Mouse (Mus musculus): ENCODE data around the gene Mef2d.
"Not testable (repeated sequence)": the region's sequence is repeated elsewhere in the genome, so short reads cannot be mapped to it uniquely, and the experiment has no call there.

Mef2d gene

DNA sequence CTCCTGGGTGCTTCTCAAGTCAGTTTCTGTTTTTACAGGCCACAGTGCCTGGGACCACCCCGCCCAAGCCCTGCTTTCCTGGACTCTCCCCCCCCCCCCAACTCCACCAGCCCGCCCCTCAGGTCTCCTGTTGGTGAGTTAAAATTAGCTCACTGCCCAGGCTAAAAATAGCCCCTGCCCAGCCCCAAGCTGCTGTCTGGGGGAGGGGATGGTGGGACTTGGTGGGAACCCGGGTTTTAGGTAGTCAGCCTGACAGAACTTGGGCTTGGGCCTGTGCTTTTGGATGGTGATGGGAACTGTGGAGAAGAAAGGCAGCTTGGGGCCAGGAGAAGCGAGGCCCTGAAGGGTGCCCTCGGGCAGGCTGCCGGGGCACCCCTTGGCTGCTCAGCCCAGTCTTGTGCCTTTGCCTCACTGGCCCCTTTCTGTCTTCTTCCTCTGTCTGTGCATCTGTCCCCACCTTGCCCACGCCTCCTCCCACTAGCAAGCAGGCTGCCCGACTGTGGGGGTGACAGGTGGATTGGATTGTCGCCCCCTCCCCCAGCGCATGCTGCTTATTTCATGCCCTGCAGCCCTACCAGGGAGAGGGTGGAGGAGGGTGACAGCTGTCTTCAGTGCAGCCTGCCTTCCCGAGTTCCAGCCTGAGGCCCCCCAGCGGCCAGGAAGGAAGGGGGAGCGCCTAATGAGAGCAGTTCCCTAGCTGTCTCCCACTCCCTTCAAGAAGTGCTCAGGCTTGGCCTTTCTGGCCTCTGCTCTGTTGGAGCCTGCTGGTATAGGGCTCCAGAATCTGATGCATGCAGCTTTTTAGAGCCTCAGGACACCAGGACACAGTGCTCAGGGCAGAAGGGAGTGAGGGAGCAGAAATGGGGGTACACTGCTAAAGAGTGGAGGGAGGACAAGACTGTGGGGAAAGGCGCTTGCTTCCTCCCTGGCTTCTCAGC lies 8.2 kb downstream of the Mef2d start:
- no peak for DNase-seq (ENCODE audit: low spot score in 2 of 2)

DNA sequence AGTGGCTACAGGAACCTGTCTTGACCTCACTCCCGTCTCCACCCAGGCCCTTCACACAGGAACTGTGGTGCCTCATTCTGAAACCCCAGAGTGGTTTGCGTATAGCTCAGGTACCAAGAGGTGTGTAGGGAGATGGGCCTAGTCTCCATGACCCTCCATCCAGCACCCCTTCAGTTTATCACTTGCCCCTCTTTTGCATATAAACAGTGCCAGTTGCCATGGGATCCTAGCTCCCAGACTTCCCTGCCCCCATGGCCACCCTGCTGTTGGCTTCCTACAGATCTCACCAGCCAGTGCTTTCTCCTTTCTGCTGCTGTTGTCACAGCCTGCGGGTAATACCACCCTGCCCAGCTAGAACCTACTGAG lies 8.8 kb downstream of the Mef2d start:
- DNase-seq (ENCODE audit: low spot score in 2 of 2): no peak

DNA sequence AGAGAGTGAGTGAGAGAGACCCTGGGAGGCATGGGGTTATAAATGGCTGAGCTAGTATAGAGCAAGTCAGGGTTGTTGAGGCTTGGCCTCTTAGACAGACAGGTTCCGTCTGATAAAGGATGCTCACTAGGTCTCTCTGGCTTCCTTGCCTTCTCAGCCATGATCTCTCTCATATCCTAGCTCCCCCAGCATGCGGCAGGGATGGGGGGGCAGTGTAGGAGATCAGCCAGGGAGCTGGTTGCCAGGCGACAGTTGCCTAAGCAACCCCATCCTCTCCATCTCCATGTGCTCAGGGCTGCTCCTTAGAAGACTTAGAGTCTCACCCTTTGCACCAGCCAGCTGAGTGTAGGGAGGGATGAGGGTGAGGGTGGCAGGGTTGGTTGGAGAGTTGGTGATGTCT lies 9.9 kb downstream of the Mef2d start:
- DNase-seq (ENCODE audit: low spot score in 2 of 2): no peak

DNA sequence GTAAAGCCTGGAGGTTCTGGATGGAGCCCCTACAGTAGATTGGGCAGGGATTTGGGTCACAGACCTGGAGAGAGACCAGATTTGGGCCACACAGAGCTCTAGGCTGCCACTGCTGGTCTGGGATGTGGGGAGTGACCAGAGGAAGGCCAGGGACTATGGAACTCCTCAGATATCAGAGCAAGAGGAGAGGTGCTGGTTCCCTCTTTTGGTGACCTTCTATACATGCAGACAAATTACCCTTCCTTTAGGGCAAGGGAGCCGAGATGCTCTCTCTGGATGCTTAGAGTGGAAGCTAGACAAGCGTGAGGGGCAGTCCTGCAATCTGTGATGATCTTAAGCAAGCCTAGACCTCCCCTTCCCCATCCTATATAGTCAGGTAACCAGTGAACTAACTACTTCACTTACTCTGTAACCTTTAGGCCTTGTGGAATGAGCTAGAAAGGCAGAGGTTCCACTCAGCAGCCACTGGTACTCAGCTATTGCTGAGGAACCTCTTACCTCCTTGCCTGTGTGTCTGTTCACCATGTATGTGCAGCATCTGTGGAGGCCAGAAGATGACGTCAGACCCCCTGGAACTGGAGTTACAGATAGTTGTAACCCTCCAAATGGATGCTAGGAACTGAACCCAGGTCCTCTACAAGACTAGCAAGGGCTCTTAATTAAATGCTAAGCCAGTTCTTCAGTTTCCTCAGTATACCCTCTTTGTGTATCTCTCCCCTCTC lies 11.3 kb downstream of the Mef2d start:
- DNase-seq (ENCODE audit: low spot score in 2 of 2): no peak

DNA sequence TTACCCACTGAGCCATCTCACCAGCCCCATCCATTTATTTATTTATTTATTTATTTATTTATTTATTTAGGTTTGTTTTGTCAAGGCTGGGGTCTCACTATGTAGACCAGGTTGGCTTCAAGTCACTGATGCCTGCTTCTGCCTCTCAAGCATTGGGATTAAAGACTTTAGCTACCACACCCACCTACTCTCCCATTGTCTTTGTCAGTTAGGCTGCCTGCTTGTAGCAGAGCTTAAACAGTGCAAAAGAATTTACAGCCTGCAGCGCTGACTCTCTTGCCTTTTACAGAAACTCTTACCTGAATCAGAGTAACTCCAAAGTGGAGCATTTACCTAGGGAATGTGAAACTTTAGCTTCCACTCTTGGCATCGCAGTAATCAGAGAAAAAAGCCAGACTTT lies 12.1 kb downstream of the Mef2d start:
- DNase-seq (ENCODE audit: low spot score in 2 of 2): no peak

DNA sequence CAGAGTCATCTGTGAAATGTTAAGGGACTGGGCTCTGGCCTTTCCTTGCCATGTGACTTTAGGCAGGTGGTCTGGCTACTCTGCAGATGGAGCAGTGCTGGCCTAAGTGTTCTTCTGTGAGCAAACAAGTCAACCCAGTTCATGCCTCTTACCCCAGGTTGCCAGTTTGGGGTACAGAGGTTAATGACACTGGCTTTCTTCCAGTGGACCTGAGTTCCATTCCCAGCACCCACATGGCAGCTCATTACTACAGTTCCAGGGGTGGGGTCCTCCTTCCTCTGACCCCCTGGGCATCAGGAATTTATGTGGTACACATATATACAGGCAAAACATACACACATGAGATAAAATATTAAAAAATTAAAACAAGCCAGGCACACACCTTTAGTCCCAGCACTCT lies 14.6 kb downstream of the Mef2d start:
- DNase-seq (ENCODE audit: low spot score in 2 of 2): no peak

DNA sequence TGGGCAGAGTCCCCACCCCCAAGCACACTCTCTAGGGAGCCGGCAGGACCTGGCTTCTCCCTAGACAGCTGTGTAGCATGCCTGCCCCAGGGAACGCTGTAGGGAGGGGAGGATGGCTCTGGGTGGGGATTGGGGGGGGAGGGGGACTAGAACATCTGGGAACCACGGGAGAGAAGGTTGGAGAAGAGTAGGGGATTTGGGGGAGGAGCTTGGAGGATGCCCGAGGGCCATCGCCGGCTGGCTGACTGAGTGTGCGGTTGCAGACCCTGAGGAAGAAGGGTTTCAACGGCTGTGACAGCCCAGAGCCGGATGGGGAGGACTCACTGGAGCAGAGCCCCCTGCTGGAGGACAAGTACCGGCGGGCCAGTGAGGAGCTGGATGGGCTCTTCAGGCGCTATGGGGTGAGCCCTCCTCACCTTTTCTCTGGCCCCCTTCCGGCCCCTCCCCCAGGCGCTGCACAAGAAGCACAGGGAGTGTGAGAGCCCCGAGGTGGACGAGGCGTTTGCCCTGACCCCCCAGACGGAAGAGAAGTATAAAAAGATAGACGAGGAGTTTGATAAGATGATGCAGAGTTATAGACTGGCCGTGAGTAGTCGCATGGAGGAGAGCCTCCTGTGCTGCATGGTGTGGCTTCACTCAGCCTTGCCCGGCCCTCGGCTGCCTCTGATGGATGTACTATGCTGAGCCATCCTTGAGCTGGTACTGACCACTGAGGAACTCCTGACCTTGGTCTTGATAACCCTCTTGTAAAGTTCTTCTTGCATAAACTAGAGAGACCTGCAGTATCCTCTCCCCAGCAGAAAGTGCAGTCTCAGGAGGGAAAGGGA lies 15.8 kb downstream of the Mef2d start:
- no peak for DNase-seq (ENCODE audit: low spot score in 2 of 2)

DNA sequence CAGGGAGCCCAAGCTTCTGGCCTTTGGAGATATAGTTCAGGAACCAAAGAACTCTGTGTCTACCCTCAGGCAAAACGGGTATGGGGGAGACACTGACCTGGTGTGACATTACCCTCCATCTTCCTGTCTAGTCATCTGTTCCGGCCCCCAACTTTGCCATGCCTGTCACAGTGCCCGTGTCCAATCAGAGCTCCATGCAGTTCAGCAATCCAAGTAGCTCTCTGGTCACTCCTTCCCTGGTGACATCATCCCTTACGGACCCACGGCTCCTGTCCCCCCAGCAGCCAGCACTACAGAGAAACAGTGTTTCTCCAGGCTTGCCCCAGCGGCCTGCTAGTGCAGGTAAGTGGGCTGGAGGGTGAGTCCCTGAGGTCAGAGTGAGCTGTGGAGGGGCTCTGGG lies 16.8 kb downstream of the Mef2d start:
- DNase-seq (ENCODE audit: low spot score in 2 of 2): no peak

DNA sequence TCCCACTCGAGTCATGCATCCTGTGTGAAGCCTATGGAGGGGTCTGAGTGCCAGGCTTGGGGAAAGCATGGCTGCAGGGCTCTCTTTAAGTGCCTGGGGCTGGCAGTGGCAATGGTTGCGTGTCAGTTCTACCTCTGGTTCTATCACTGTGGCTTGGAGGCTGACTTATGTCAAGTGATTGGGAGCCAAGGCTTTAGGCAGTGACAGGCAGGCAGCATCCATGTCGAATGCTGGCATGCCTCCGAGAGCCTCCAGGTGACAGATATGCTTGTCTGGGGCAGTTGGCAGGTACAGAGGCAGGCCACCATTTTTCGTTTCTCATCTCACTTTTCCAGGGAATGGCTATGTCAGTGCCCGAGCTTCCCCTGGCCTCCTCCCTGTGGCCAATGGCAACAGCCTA lies 18.7 kb downstream of the Mef2d start:
- DNase-seq (ENCODE audit: low spot score in 2 of 2): no peak

DNA sequence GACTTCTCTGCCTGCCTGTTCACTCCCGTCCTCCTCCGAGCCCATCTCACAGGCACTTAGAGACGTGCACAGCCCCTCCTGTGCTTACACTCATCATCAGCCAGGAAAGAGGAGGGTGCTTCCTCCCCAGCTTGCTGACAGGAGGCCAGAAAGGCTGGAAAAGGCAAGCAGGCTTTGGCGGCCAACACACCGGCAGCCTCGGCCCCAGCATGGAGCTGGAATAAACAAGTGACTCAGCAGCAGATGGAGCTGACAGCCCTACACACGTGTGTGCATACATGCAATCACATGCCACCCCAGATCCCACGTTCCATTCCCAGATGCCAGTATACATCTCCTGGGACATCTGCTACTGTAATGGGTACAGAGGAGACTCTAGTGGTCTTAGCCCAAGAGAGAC lies 20.1 kb downstream of the Mef2d start:
- DNase-seq (ENCODE audit: low spot score in 2 of 2): no peak

DNA sequence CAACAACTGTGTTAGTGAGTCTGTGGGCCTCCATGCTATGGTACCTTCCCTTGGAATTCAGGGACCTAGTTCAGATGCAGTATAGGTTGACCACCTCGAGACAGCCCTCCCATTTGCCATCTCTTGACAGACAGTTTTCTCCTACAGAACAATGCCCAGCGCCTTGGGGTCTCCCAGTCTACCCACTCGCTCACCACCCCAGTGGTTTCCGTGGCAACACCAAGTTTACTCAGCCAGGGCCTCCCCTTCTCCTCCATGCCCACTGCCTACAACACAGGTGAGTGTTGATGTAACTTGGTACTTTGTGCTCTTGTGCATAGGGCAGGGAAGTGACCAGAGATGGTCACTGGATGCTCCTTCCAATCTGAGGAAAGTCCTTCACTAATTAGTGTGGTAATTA lies 20.6 kb downstream of the Mef2d start:
- DNase-seq (ENCODE audit: low spot score in 2 of 2): no peak

DNA sequence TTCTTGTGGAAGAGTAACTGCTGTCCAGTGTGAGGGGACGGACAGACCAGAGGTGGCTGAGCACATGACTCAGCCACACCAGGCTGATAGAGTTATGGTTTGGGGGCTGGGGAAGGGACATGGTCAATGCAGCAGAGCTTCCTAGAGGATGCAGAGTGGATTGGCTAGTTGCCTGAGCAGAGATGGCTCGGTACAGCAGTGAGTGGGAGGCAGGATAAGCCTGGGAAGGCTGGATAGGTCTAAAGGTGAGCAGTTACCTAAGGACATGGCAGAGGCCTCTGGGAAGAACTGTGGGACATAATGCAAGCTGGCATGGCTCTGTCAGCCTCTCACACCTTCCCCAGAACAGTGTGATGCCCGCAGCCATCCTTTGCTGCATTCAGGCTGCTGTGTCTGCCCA lies 21.7 kb downstream of the Mef2d start:
- DNase-seq (ENCODE audit: low spot score in 2 of 2): no peak

DNA sequence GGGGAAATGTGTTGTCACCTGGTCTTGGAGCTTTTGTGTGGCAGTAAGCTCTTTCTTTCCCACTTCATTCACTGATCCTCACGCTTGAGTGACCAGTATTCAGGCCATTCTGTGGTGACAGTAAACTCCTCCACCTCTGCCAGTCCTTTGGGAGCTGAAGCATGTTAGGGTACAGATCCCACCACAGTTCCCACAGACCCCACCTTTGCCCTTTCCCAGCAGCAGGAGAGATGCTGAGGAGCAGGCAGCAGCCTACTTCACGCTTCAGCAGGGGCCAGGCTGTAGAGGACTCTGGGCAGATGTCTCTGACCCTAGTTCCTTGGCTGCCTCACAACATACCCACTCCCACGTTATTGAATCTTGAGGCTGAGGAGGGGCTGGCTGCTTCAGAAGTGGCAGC lies 22.1 kb downstream of the Mef2d start:
- no peak for DNase-seq (ENCODE audit: low spot score in 2 of 2)

DNA sequence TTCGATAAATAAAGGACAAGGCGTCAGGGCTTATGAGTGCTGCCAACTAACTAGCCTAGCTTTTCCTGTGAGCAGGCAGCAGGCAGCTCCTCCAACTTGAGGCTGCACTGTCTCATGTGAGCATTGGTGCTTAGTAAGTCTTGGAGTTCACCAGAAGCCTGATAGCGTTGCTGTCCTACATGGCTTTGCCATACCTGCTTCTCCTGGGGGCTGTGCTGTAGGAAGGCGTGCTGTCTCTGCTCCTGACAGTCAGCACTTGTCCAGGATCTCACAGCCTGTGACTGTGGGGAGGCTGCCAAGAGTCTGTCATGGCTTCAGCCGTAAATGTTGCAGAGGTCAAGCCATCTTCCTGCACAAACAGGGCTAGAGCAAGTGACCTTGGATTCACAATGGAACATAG lies 23.9 kb downstream of the Mef2d start:
- DNase-seq (ENCODE audit: low spot score in 2 of 2): no peak

DNA sequence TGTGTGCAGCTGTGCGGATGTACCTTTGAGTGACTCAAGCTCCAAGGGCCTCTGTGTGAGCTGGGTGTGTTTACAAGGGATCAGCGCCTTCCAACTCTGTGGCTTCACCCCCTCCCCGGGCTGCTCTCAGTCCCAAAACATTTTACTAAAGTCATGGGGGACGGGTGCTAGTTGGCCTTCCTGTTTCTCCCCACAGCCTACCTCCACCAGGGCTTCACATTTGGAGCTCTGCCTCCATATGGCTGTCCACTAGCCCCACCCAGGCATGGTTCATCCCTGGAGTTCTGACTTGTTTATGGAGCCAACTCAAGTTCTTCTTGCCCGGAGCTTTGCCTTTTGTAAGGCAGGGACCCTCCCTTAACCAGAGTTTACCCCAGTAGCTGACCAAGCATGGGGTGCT lies 28.2 kb downstream of the Mef2d start:
- DNase-seq (ENCODE audit: low spot score in 2 of 2): no peak

DNA sequence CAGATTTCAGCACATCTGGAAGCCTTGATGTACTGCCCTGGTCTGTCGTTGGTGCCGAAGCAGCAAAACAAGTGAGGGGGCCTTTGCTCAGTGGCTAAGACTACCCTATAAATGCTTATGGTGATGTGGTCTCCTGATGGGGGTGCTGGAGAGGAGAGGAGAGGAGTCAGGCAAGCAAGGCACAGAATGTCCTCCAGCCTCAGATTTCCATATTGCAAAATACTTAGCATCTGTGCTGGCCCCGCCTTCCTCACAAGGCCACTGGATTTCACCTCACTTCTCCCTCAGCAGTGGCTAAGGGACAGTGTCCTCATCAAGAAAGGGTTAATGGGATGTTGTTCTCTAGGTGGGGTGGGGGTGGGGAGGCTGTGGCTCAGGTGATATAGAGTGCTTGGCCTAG lies 30.3 kb downstream of the Mef2d start:
- DNase-seq (ENCODE audit: low spot score in 2 of 2): no peak

DNA sequence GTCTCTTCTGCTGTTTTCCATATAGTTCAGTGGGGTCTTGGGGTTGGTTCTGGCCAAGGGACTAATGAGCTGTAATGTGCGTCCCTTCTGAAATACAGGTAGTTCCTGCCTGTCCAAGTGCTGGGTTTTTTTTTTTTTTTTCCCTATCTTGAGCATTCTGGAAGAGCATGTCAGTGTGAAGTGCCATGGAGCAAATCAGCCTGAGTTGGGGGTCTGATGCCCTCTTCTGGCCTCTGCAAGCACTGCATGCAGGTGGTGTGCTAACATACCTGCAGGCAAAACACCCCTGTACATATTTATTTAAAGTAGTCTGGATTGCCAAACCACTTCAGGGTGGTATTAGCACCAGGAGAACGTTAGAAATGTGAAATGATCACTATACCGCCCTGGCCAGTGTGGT lies 31.2 kb downstream of the Mef2d start:
- DNase-seq (ENCODE audit: low spot score in 2 of 2): peak in 1 of 2 experiments; percentile 50

DNA sequence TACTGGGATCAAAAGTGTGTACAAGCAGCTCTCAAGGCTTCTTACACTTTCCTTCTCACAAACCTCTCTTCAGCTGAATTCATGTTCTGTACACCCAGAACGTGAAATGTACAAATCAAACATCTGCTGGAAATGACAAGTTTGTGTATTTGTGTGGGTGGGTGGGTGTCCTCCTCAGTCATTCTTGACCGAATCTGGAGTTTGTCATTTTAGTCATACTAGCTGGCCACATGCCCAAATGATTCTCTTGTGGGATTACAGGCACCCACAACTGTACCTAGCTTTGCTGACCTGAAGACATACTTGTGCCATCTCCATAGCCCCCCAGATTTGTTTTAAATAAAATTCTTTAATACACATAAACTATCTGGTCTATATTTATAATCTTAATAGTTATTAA lies 32.7 kb downstream of the Mef2d start:
- no peak for DNase-seq (ENCODE audit: low spot score in 2 of 2)

DNA sequence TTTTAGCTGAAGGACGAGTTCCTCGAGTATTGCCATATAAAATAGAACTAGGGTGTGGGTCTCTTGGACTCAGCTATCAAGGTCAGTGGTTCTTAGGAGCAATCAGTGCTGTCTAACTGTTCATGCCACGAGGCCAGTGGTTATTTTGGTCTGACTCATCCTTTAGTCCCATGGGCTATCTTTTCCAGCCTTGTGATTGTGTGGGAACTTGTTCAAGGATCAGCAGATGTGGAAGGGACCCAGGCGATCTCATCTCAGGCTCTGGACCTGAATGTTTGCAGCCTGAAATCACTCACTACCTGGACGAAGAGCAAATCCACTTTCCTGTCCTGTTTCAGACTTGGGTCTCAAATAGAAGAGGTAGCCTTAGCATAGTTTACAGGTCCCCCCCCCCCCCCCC lies 34.9 kb downstream of the Mef2d start:
- peak in 1 of 2 experiments; percentile 35 for DNase-seq (ENCODE audit: low spot score in 2 of 2)

DNA sequence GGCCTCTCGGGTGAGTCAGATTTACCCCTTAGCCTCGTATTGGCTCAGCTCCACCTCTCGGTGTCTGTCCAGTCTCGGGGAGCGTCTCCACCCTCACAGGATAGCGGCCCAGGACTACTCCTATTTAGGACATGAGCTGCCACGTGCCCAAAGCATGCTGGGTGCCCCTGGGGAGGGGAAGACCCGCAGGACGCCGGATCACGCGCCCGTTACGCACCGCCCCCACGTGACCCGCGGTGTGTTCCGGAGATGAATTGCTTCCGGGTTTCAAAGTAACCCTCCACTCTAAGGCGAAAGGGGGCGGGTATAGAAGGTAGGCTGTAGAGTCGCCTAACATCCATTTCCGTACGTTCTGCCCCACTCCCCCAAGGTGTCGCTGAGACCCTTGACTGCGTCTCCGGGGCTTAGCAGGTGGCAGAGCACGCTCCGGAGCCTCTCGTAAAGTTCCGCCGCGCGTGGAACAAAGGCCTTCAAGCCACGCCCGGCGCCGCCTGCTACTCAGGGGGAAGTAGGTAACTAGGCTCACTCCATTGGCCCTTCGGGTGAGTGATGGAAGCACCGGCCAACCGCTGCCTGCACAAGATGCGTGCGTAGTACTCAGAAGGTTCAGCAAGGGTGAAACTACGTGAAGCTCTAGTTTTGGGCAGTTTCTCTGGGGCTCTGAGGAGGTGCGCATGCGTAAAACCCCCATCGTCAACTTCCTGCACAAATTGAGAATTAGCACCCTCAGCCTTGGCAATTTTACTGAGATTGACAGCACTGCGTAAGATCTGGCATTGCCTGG lies 35.6 kb downstream of the Mef2d start:
- DNase-seq (ENCODE audit: low spot score in 2 of 2): peak; percentile 99

DNA sequence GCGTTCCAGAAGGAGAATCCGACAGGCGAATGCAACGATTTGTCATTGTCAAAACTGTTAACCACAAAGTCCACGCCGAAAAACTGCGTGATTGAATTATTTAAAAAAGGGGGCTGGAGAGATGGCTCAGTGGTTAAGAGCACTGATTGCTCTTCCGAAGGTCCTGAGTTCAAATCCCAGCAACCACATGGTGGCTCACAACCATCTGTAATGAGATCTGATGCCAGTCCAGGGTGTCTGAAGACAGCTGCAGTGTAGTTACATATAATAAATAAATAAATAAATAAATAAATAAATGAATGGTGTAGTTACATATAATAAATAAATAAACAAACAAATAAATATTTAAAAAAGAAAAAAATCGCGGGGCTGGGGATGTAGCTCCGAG lies 36.2 kb downstream of the Mef2d start:
- DNase-seq (ENCODE audit: low spot score in 2 of 2): not testable (repeated sequence)

DNA sequence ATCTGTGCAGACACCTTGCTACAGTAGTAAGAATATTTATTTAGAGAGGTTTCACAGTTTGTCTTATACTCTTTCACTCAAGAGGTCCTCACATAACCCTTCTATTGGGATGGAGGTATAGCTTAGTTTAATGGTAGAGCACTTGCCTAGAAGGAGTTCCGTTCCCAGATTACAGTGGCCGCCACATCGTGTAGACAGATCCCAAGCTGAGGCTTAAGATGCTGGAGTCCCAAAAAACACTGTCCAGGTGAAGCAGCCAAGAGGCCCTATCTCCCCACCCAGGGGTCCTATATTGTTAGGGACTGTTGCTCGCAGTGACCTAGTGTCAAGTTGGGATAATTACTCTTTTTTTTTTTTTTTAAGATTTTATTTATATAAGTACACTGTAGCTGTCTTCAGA lies 36.8 kb downstream of the Mef2d start:
- DNase-seq (ENCODE audit: low spot score in 2 of 2): no peak
